Mouse (Mus musculus) testis, postnatal 14 days (tissue): ENCODE data around the gene Napb.
"Not testable (repeated sequence)": the region's sequence is repeated elsewhere in the genome, so short reads cannot be mapped to it uniquely, and the experiment has no call there.

Source experiments
- DNase-seq: peaks from one replicate; pipeline ENCODE4 v3.0.0; 2021; ENCODE audit warnings: low spot score

Napb gene

DNA sequence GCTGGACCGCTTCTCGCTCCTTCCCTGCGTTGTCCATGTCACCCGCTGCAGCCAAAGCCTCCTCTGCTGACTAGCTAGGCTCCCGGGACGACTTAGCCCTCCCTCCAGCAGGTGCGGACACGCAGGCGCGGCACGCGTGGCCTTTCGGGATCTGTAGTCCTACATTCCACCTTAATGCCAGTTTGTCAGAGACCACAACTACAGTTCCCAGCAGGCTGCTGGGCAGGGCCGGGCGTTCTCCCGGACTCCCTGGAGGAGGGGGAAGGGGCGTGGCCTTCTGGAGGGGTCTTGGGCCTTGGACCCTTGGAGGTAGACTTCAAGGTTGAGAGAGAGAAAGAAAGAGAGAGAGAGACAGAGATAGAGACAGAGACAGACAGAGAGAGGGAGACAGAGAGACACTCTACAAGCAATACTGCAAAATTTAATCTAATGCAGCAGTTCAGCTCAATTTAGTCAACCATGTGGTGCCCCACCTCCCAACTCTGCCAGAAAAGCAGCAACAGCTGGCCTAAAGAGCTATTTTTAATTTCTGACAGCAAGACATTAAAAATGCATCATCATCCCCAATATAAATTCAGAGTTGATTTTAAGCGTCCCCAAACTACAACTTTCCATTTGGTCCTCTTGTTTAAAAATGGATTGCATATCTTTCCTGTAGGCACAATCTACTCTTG is at the start of gene Napb:
Napb (minus strand) TSS at position 141 of the 674 bp plus-strand sequence.
- DNase-seq = peak; percentile 93

DNA sequence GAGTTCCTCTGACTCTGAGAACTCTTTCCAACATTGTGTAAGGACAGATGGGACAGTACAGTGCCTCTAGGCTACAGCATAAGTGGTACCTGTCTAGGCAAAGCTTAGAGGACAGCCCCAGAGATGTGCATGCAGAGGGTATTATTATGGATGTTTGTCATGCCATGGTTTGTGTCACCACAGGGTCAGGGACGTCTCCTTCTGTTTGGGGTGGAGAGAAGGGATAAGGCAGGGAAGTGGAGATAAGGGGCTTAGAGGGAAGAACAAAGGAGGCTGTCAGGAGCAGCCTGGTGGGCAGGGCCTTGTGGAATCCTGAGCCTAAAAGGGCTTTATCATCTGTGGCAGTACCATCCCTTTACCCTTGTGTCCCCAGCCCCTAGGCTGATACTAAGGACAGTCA is 49.4 kb upstream of the Napb start, which contains the start of gene 8030411F24Rik:
8030411F24Rik (plus strand) TSS at position 301 of the 400 bp plus-strand sequence.
- peak; percentile 15 for DNase-seq

- not testable (repeated sequence) for DNase-seq
These were observed 39.1 kb upstream of the Napb start, which contains the start of gene Cst11 for GRCm38 (mm10) chr2:148771397-148771796. Gene Cst11, minus strand, starts transcription at chr2:148771497.

DNA sequence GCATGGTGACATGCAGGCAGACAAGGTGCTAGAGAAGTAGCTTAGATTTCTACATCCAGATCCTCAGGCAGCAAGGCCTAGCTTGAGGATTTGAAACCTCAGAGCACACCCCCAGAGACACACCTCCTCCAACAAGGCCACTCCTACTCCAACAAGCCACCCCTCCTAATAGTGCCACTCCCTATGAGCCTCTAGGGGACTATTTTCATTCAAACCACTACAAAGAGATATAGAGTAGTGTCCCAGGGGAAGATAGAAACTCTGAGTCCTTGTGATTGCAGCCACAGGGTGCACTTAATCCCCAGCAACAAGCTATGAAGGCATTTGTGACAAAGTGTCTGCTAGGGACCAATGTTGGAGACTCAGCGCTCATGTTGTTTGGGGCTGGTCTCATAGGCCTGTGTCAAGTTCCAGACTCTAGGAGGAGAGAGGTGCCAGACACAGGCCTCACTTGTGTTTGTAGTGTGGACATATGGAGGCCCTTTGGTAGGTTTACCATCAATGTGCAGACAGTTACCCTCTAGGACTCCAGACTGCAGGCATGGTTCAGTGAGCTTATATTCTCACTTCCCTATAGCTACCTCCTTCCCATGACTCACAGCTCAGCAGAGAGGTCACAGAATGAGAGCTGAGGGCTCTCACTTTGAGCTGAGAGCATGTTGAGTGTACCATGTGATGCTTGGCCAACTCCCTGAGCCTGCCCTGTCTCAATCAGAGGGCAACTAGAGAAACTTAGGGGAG is 31.6 kb upstream of the Napb start:
- DNase-seq = no peak

DNA sequence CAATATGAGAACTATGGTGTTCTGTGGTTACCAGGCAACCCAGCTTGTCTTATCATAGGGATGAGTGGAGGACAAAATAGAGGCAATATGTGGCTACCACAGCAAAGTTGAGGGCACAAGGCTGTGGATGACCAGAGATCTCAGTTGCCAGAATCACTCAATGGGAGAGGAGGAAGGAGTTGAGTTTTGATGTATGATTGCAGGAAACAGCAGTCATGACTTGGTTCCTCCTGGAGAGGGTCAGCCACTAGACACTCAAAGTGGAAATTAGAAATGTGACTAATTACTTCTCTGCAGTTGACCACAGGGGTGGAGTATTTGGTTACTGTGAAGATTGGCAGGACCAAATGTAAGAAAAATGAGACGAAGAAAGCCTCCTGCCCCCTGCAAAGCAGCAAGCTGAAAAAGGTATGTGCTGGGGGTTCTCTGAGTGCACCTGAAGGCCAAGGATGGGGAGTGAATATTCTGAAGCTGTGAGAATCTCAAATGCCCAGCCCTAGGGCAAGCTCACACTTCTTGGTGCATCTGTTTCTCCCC is 22.1 kb upstream of the Napb start:
- DNase-seq = no peak

- peak; percentile 65 for DNase-seq
These were observed 19.9 kb upstream of the Napb start for GRCm38 (mm10) chr2:148751893-148752813.

DNA sequence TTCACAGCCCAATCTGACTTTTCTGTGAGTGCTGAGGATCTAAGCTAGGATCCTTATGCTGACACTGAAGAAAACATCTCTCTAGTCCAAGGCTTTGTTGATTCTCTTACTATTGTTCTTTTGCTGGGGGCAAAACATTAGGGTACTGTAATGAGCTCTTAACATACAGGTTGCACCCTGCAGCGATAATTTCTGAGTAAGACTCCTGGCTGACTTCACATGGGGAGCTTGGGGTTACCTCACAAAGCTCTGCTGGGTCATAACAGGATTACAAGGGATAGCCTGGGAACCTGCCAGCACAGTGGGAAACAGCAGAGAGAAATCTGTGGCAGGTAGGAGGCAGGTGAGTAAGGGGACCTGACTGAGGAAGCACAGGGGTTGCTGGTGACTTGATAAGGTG is 17.8 kb upstream of the Napb start, which contains the start of gene Cstl1:
Cstl1 (plus strand) TSS at position 301 of the 400 bp plus-strand sequence.
- DNase-seq = no peak

DNA sequence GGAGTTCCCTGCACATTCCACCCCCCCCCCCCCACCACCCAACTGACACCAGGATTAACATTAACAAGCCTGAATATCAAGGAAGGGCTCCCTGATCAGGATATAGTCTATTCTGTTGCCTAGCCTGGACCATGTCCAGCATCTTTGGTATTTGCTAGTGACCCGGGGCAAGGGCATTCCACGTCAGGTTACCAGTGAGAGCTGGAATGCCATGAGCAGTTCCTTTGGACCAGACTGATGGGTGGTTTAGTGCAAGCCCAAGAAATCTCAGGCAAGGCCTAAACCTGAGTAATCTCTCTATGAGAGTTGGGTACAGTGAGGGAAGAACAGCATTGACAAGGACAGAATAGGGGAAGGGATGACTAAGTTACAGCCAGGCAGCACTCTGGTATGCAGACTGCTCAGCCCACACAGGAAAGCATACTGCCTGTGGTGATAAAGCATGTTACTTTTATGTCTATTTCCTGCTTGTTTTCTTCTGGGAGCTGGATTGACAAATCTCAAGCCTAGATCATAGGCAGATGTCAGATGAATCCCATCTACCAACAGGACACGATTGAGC is 11.7 kb upstream of the Napb start:
- DNase-seq = no peak

DNA sequence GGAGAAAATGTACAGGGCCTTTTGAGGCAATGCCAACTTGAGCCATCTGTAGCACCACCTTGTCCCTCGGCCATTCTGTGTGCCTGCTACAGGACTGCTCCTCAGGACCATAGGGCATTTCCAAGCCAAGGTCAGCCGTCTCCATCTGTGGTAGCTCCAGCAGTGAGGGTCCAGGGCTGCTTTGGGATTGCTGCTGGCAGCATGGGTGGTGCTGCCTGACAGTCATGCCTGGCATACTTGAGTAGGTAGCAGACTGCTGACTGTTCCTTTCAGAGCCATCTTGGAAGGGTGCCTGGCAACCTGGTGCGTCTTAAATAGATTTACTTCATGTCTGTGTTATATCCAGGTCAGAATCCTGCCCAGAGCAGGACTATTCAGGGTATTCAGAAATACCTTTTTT is 10.7 kb upstream of the Napb start:
- no peak for DNase-seq

DNA sequence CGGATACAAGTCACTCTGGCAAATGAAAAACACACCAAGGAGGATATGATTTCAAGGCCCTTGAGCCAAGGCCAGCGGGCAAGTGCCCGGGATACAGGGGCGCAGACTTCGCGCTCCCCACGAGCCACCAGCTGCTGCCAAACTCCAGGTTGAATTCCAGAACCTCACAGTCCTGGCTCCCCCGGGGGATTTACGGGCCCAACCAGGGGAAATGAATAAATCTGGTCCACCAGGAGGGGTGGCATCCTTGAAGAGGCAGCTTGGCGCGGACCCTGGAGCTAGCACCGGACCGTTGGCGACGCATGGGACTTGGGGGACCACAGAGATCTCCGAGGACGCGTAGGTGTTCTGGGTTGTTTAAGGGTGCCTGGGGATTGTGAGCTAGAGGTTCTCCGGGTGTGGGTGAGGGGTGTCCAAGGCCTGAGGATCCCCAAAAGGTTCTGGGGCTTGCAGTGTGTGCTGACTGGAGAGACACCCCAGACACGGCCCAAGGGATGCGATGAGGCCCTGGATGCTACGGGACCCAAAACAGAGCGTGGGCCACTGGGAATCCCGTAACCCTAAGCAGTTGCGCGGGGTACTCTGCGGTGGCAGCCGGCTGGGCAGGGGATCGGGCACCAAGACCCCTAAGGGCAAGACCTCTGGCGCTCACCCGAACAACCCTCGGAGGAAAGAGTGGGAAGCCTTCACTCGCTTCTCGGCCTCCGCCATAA is 497 bp downstream of the Napb start:
- DNase-seq = peak; percentile 8

- DNase-seq = no peak
These were observed 12.8 kb downstream of the Napb start for GRCm38 (mm10) chr2:148719271-148719995.

- no peak for DNase-seq
These were observed 15.2 kb downstream of the Napb start for GRCm38 (mm10) chr2:148717072-148717471.

DNA sequence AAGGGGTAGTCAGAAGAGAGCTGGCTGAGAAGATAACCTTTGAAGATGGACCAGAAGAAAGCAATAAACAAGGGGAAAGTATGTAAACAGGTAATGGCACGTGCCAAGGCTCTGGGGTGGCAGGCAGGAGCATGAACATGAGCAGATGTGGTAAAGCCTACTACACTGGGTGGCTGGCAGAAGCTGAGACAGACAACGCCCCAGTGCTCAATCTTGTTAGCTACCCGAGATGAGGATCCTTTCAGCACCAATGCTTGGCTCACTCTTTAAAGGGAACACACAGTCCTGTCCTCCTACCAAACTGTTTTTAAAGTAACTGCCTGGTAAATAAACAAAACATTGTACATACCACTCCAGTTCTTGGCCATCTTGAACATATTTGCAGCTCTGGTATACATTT is 19.9 kb downstream of the Napb start:
- no peak for DNase-seq

- DNase-seq = no peak
These were observed 25.1 kb downstream of the Napb start for GRCm38 (mm10) chr2:148707202-148707530.

GRCm38 (mm10) chr2:148706409-148707201 is 25.7 kb downstream of the Napb start:
- DNase-seq = no peak

- DNase-seq = no peak
These were observed 33.7 kb downstream of the Napb start for GRCm38 (mm10) chr2:148698571-148698970.

- no peak for DNase-seq
These were observed 41.5 kb downstream of the Napb start for GRCm38 (mm10) chr2:148690781-148691180.

DNA sequence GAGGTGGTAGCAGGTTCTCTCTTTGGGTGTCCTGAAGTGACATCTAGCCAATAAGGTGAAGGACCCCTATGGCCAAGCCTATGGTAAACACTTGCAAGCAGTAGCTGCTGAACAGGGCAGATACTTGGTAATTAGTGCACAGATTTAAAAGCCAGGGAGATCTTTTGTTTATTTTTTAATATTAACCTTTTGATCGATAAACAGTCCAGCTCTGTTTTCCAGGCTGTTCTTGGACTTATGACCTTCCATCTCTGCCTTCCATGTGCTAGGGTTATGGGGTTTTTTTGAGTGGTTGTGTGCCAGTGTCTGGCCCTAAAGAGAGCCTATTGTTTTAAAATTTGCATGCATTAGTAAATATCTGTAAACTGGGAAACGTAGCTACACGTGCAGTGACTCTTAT is 42.0 kb downstream of the Napb start:
- DNase-seq = no peak

DNA sequence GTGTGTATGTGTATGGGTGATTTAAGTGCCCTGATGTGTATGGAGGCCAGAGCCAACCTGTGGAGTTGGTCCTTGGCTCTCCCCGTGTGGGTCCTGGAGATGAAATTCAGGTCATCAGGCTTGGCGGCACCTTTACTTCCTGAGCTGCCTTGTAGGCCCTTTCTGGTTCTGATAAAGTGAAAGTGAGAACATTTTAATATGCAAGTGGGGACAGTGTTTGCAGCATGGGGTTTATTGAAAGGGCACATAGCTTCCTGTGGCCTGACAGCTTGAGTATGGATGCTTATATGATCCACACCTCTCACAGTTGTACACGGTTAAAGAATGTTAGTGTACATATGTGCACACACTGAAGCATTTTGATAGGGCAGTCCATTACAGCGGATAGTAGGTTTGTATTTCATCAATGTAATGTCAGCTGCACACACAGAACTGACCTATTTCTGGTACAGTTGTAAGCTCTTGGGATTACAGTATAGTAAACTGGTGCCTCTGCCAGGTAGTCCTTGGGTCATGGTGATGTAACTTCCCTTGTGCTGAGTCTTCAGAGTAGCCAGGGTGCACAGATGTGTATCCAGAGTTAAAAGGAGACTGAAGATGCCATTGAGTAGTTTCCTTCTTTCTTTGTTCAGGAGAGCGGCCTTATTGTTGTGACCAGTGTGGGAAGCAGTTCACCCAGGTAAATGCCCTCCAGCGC is 42.7 kb downstream of the Napb start:
- DNase-seq = no peak
